Mouse (Mus musculus): ENCODE measurements around the gene Chfr.

DNA sequence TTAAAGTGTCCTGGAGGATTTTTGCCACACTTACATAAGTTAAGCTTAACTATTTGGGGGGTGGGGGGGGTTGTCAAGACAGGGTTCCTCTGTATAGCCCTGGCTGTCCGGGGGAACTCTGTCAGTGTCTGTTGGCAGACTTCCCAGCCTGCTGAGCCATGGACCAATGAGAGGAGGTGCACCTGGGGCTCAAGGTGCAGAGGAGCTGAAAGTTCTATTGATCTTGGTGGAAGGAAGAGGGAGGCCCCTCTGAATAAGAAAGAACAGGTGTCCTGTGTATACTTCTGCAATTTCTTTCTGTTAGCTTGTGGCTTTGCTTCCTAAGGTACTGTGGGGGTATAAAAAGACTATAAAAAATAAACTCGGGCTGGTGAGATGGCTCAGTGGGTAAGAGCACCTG, 44.1 kb upstream of the Chfr start:
- TF ChIP-seq CTCF (conservative IDR thresholded peaks at IDR 0.05; ENCODE audit: low read length), result no peak
- no peak for TF ChIP-seq NANOG (IDR thresholded peaks at IDR 0.05; ENCODE audit: borderline replicate concordance, low read length)
